ENCODE assay signal across 8 mouse cellular contexts in genomic region chr9:117872387-117873081, GRCm38 (mm10).
DNase-seq lines count a peak whose midpoint lies in the region; ATAC-seq and TF ChIP-seq lines count a peak whose summit lies in the region.

No protein-coding gene starts in this region.

- no peaks in the 10 kb centered on the region for H3K36me3 ChIP-seq in kidney, embryonic 16.5 days (ENCODE audit: insufficient read depth, low read length)
- H3K36me3 ChIP-seq in forebrain, embryonic 16.5 days (ENCODE audit: control insufficient read depth, insufficient read depth), result no peaks in the 10 kb centered on the region
- H3K36me3 ChIP-seq in hindbrain, postnatal 0 days (ENCODE audit: insufficient read depth, low read length), result no peaks in the 10 kb centered on the region
- no peaks in the 10 kb centered on the region for H3K36me3 ChIP-seq in liver, embryonic 15.5 days (replicated peaks)

- H3K4me3 ChIP-seq in kidney, embryonic 16.5 days (ENCODE audit: low read length), result peak overlapping the region; percentile 59
- H3K4me3 ChIP-seq in cerebellum, adult 2 months (replicated peaks; ENCODE audit: insufficient read depth, low read depth, low read length), result peak overlapping the region; percentile 77
- H3K4me3 ChIP-seq in forebrain, embryonic 16.5 days (replicated peaks; ENCODE audit: low read length), result peak overlapping the region; percentile 71
- H3K4me3 ChIP-seq in hindbrain, postnatal 0 days (ENCODE audit: low read length), result peak overlapping the region; percentile 66
- H3K4me3 ChIP-seq in liver, embryonic 15.5 days (replicated peaks), result peak overlapping the region; percentile 21

- under 1% methylated on average over 57 of the region's 70 CpGs for WGBS in kidney, embryonic 16.5 days
- under 1% methylated on average over 69 of the region's 70 CpGs for WGBS in cerebellum, adult 2 months
- WGBS in forebrain, embryonic 16.5 days, result under 1% methylated on average over 66 of the region's 70 CpGs
- 2% methylated on average over 66 of the region's 70 CpGs for WGBS in hindbrain, postnatal 0 days
- WGBS in liver, embryonic 15.5 days (ENCODE audit: insufficient replicate concordance), result 1% methylated on average over 69 of the region's 70 CpGs

- H3K27ac ChIP-seq in kidney, embryonic 16.5 days (ENCODE audit: low read length), result no peak overlapping the region
- H3K27ac ChIP-seq in cerebellum, adult 2 months (ENCODE audit: insufficient read depth, low read length), result no peak overlapping the region
- peak overlapping the region; percentile 65 for H3K27ac ChIP-seq in forebrain, embryonic 16.5 days (ENCODE audit: low read length)
- peak overlapping the region; percentile 82 for H3K27ac ChIP-seq in hindbrain, postnatal 0 days
- no peak overlapping the region for H3K27ac ChIP-seq in liver, embryonic 15.5 days (replicated peaks)

- H3K9ac ChIP-seq in kidney, embryonic 16.5 days (replicated peaks; ENCODE audit: low read length), result peak overlapping the region; percentile 31
- peak overlapping the region; percentile 78 for H3K9ac ChIP-seq in forebrain, embryonic 16.5 days (replicated peaks; ENCODE audit: low read depth, low read length)
- H3K9ac ChIP-seq in hindbrain, postnatal 0 days (replicated peaks; ENCODE audit: low read length), result peak overlapping the region; percentile 69
- H3K9ac ChIP-seq in liver, embryonic 15.5 days, result no peak overlapping the region

- H3K4me1 ChIP-seq in kidney, embryonic 16.5 days (ENCODE audit: insufficient read depth, low read length), result peaks cover 6% of the 10 kb centered on the region
- no peaks in the 10 kb centered on the region for H3K4me1 ChIP-seq in cerebellum, adult 2 months (ENCODE audit: control insufficient read depth, insufficient read depth, low read length)
- H3K4me1 ChIP-seq in forebrain, embryonic 16.5 days (replicated peaks; ENCODE audit: control insufficient read depth, insufficient read depth, low read length), result peaks cover 18% of the 10 kb centered on the region
- H3K4me1 ChIP-seq in hindbrain, postnatal 0 days (ENCODE audit: insufficient read depth, low read length), result 0 out of 2 replicates have a peak, but pooled peaks cover 6% of the 10 kb centered on the region
- H3K4me1 ChIP-seq in liver, embryonic 15.5 days (replicated peaks), result no peaks in the 10 kb centered on the region

- H3K4me2 ChIP-seq in kidney, embryonic 16.5 days (replicated peaks; ENCODE audit: low read depth, low read length), result peak overlapping the region; percentile 96
- peak overlapping the region; percentile 91 for H3K4me2 ChIP-seq in forebrain, embryonic 16.5 days (ENCODE audit: low read length)
- H3K4me2 ChIP-seq in hindbrain, postnatal 0 days (ENCODE audit: low read depth, low read length), result peak overlapping the region; percentile 86
- peak overlapping the region; percentile 49 for H3K4me2 ChIP-seq in liver, embryonic 15.5 days

- ATAC-seq in kidney, embryonic 16.5 days (ENCODE audit: low FRiP score, low TSS enrichment), result peak; percentile 84
- ATAC-seq in forebrain, embryonic 16.5 days, result peak; percentile 87
- peak; percentile 82 for ATAC-seq in hindbrain, postnatal 0 days
- no peak for ATAC-seq in liver, embryonic 15.5 days (ENCODE audit: insufficient read depth)

- no peak for DNase-seq in kidney, adult 9 months
- peak; percentile 39 to 61 for DNase-seq in cerebellum, adult 2 months
- peak; percentile 72 for DNase-seq in hindbrain, postnatal 0 days (ENCODE audit: low spot score)
- DNase-seq in ovary, postnatal 14 days (ENCODE audit: low spot score), result peak; percentile 11
- no peak for DNase-seq in spleen, postnatal 4 days (ENCODE audit: low spot score in 2 of 2)

- TF ChIP-seq CTCF in cerebellum, adult 2 months (IDR thresholded peaks at IDR 0.05; ENCODE audit: borderline replicate concordance, insufficient read depth, low read depth, low read length), result no peak
- no peak for TF ChIP-seq CTCF in hindbrain, postnatal 0 days (IDR thresholded peaks at IDR 0.05; ENCODE audit: low read depth)

- no peaks in the 10 kb centered on the region for H3K9me3 ChIP-seq in kidney, embryonic 16.5 days (ENCODE audit: low read length)
- no peaks in the 10 kb centered on the region for H3K9me3 ChIP-seq in forebrain, embryonic 16.5 days (ENCODE audit: control insufficient read depth, low read length)
- no peaks in the 10 kb centered on the region for H3K9me3 ChIP-seq in hindbrain, postnatal 0 days (ENCODE audit: low read length)
- H3K9me3 ChIP-seq in liver, embryonic 15.5 days (replicated peaks), result no peaks in the 10 kb centered on the region

- TF ChIP-seq POLR2A in cerebellum, adult 2 months (IDR thresholded peaks at IDR 0.05; ENCODE audit: borderline replicate concordance, insufficient read depth, low read length), result no peak

- peaks cover 43% of the 10 kb centered on the region for H3K27me3 ChIP-seq in kidney, embryonic 16.5 days (ENCODE audit: insufficient read depth, low read length)
- peaks cover 2% of the 10 kb centered on the region; the same call in 1 of the 2 replicates for H3K27me3 ChIP-seq in cerebellum, adult 2 months (ENCODE audit: control insufficient read depth, insufficient read depth, low read length)
- H3K27me3 ChIP-seq in forebrain, embryonic 16.5 days (replicated peaks; ENCODE audit: control insufficient read depth, insufficient read depth, low read length), result no peaks in the 10 kb centered on the region
- H3K27me3 ChIP-seq in hindbrain, postnatal 0 days (ENCODE audit: insufficient read depth, low read length), result no peaks in the 10 kb centered on the region
- peaks cover 50% of the 10 kb centered on the region for H3K27me3 ChIP-seq in liver, embryonic 15.5 days

Comparison
In these comparisons a context has a peak if more than half of its experiments do, and no peak if none do; other contexts are left out.
1. H3K27ac ChIP-seq: peak in forebrain, embryonic 16.5 days (single experiment) and hindbrain, postnatal 0 days (single experiment); none in kidney, embryonic 16.5 days (single experiment), cerebellum, adult 2 months (single experiment) and liver, embryonic 15.5 days (single experiment).
2. H3K4me3 ChIP-seq: peak in every context shown above with its lines; median percentile 77 in cerebellum, adult 2 months; 71 in forebrain, embryonic 16.5 days; 66 in hindbrain, postnatal 0 days; 59 in kidney, embryonic 16.5 days; 21 in liver, embryonic 15.5 days.
3. DNase-seq: peak in cerebellum, adult 2 months (2 of 2), hindbrain, postnatal 0 days (single experiment) and ovary, postnatal 14 days (single experiment); none in kidney, adult 9 months (single experiment) and spleen, postnatal 4 days (0 of 2).
4. Peak in every context shown above with its lines, with median percentiles within 50 percentile points of each other: H3K4me2 ChIP-seq.